Mouse (Mus musculus): ENCODE measurements at regions not wholly inside any gene's neighbourhood (a gene's known extent, or its start where the extent isn't known, plus 50 kb on each side); places are given as distances from the start of the nearest gene placed in this dataset.
A peak's percentile ranks its signal among the peaks of the same experiment; 100 is the strongest.

DNA sequence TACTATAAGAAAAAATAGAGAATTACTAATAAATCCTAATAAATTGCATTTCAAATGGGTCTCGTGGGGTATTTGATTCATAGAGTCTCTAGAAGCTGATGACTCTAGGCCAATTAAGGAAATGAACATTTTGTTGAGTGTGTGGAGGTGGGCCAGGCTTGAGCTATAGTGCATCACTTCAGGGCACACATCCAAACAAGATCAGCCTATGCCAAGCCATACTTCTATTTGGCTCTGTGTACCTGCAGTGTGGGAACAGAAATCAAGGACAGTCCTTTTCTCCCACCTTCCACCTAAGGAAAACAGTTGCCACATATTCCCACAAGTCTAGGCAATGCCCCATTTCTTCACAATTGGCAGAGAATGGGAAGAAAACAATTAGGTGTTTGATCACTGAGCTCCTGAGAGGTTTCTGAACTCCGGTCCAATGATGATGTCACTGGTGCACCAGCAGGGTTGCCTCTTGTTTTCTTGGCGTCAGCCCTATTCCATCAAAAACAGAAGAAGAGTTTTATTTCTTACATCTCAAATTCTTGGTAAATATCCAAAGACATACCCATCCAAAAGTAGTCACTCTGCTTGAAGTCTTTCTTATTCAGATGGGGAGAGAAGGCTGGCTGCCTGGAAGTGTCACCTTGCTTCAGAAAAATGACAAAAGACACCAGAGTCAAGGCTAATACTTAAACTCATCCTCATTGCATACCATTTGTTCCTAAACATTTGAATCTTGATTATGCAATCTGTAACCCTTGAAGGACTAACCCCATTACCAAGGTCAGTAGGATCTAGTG is 2092.3 kb downstream of the 4930444P10Rik start:
- Histone ChIP-seq H3K4me3 (no peak overlapping the region), H3K4me1 (0 out of 2 replicates have a peak, but pooled peaks cover 8% of the 10 kb centered on the region), H3K27me3 (no peaks in the 10 kb centered on the region), H3K4me2 (replicated peaks) (no peak overlapping the region), H3K9me3 (no peaks in the 10 kb centered on the region), H3K36me3 (no peaks in the 10 kb centered on the region), H3K9ac (no peak overlapping the region), H3K27ac (no peak overlapping the region)
- no peak for ATAC-seq (ENCODE audit: low FRiP score, low read depth)
- WGBS: 80% methylated on average over 3 of the region's 3 CpGs

GRCm38 (mm10) chr1:13998178-13998708 is 2094.9 kb downstream of the 4930444P10Rik start:
- WGBS: 85% methylated on average over 9 of the region's 11 CpGs
- H3K36me3 ChIP-seq: no peaks in the 10 kb centered on the region

GRCm38 (mm10) chr1:13993825-13994509 is 2099.2 kb downstream of the 4930444P10Rik start:
- H3K9ac ChIP-seq: no peak overlapping the region
- ATAC-seq (ENCODE audit: low FRiP score, low read depth): no peak
- WGBS: 89% methylated on average over 9 of the region's 9 CpGs
- H3K4me2 ChIP-seq (replicated peaks): no peak overlapping the region
- H3K4me1 ChIP-seq: no peaks in the 10 kb centered on the region
- no peaks in the 10 kb centered on the region for H3K27me3 ChIP-seq
- no peak overlapping the region for H3K27ac ChIP-seq
- no peak overlapping the region for H3K4me3 ChIP-seq
- H3K36me3 ChIP-seq: no peaks in the 10 kb centered on the region
- H3K9me3 ChIP-seq: no peaks in the 10 kb centered on the region

More at GRCm38 (mm10) chr1:13998178-13998708, 2094.9 kb downstream of the 4930444P10Rik start:
- no peak overlapping the region for H3K27ac ChIP-seq
- H3K4me1 ChIP-seq: 0 out of 2 replicates have a peak, but pooled peaks cover 5% of the 10 kb centered on the region
- H3K27me3 ChIP-seq: no peaks in the 10 kb centered on the region
- no peak overlapping the region for H3K9ac ChIP-seq
- H3K9me3 ChIP-seq: no peaks in the 10 kb centered on the region
- no peak for ATAC-seq (ENCODE audit: low FRiP score, low read depth)
- no peak overlapping the region for H3K4me3 ChIP-seq
- H3K4me2 ChIP-seq (replicated peaks): no peak overlapping the region

- ATAC-seq (ENCODE audit: low FRiP score, low read depth): no peak; the same call in 1 of the 2 replicates
- Histone ChIP-seq H3K9me3 (no peaks in the 10 kb centered on the region), H3K36me3 (no peaks in the 10 kb centered on the region), H3K9ac (no peak overlapping the region), H3K4me2 (replicated peaks) (no peak overlapping the region), H3K4me3 (no peak overlapping the region), H3K4me1 (no peaks in the 10 kb centered on the region), H3K27me3 (no peaks in the 10 kb centered on the region), H3K27ac (no peak overlapping the region)
- WGBS: 51% methylated on average over 9 of the region's 9 CpGs
Observed at GRCm38 (mm10) chr1:13992978-13993377, 2100.1 kb downstream of the 4930444P10Rik start.

GRCm38 (mm10) chr1:13989360-13989759 is 2103.8 kb downstream of the 4930444P10Rik start:
- Histone ChIP-seq H3K9me3 (no peaks in the 10 kb centered on the region), H3K27me3 (no peaks in the 10 kb centered on the region), H3K4me2 (replicated peaks) (no peak overlapping the region), H3K4me1 (no peaks in the 10 kb centered on the region), H3K4me3 (no peak overlapping the region), H3K36me3 (no peaks in the 10 kb centered on the region), H3K27ac (no peak overlapping the region), H3K9ac (no peak overlapping the region)
- 47% methylated on average over 3 of the region's 3 CpGs for WGBS
- peak; percentile 72 for ATAC-seq (ENCODE audit: low FRiP score, low read depth)

DNA sequence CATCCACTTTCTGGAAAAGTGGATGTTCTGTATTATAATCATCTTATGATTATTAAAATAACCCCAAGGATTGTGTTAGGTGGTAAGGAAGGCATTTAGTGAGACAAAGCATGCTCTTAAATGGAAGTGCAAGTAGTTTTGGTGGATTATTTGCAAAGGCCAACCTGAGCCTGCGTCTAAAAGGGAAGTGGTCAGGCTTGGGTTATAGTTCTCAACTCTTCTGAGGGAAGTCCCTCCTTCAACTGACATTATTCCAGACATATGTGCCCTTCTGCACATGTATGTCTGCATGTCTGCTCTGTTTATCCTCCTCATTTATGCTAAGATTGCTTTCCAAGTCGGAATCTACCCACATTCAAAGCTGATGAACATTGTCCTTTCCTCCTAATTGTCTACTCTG is 2108.3 kb downstream of the 4930444P10Rik start:
- no peak overlapping the region for H3K27ac ChIP-seq
- no peaks in the 10 kb centered on the region for H3K4me1 ChIP-seq
- no peak overlapping the region for H3K4me2 ChIP-seq (replicated peaks)
- H3K9ac ChIP-seq: no peak overlapping the region
- 86% methylated on average over 2 of the region's 2 CpGs for WGBS
- no peaks in the 10 kb centered on the region for H3K36me3 ChIP-seq
- H3K4me3 ChIP-seq: no peak overlapping the region
- H3K27me3 ChIP-seq: no peaks in the 10 kb centered on the region
- H3K9me3 ChIP-seq: no peaks in the 10 kb centered on the region
- ATAC-seq (ENCODE audit: low FRiP score, low read depth): no peak

DNA sequence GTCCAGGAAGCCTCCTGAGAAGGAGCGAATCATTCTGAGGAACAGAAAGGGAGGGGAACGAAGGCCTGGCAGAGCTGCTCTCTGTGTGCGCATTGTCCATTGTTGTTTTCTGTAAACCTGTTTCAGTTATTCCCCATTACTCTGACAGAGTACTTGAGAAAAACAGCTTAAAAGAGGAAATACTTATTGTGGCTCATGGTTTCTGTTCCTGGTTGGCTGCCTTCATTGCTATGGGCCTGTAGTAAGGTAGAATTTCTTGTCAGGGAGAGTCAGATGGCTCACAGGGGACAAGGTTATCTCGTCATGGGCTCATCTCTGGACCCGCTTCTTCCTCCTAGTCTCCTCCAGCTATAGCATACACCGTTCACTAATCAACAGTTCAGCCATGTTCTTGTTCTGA is 2112.9 kb downstream of the 4930444P10Rik start:
- no peak overlapping the region for H3K4me3 ChIP-seq
- no peak overlapping the region for H3K9ac ChIP-seq
- no peak overlapping the region for H3K27ac ChIP-seq
- H3K36me3 ChIP-seq: no peaks in the 10 kb centered on the region
- no peaks in the 10 kb centered on the region for H3K9me3 ChIP-seq
- 89% methylated on average over 6 of the region's 6 CpGs for WGBS
- no peaks in the 10 kb centered on the region for H3K4me1 ChIP-seq
- no peaks in the 10 kb centered on the region for H3K27me3 ChIP-seq
- no peak overlapping the region for H3K4me2 ChIP-seq (replicated peaks)
- ATAC-seq (ENCODE audit: low FRiP score, low read depth): no peak

- Histone ChIP-seq H3K9me3 (no peaks in the 10 kb centered on the region), H3K4me3 (no peak overlapping the region), H3K9ac (no peak overlapping the region), H3K27me3 (no peaks in the 10 kb centered on the region), H3K4me1 (no peaks in the 10 kb centered on the region), H3K27ac (no peak overlapping the region), H3K36me3 (no peaks in the 10 kb centered on the region), H3K4me2 (replicated peaks) (no peak overlapping the region)
- 91% methylated on average over 3 of the region's 3 CpGs for WGBS
- no peak for ATAC-seq (ENCODE audit: low FRiP score, low read depth)
Observed at GRCm38 (mm10) chr1:13978640-13979039, 2114.5 kb downstream of the 4930444P10Rik start.

- Histone ChIP-seq H3K27me3 (no peaks in the 10 kb centered on the region), H3K4me2 (replicated peaks) (no peak overlapping the region), H3K27ac (no peak overlapping the region), H3K36me3 (no peaks in the 10 kb centered on the region), H3K9me3 (no peaks in the 10 kb centered on the region), H3K4me3 (no peak overlapping the region), H3K4me1 (no peaks in the 10 kb centered on the region), H3K9ac (no peak overlapping the region)
- ATAC-seq (ENCODE audit: low FRiP score, low read depth): no peak
- 90% methylated on average over 1 of the region's 1 CpGs for WGBS
Observed at GRCm38 (mm10) chr1:13977207-13977606, 2115.9 kb downstream of the 4930444P10Rik start.

DNA sequence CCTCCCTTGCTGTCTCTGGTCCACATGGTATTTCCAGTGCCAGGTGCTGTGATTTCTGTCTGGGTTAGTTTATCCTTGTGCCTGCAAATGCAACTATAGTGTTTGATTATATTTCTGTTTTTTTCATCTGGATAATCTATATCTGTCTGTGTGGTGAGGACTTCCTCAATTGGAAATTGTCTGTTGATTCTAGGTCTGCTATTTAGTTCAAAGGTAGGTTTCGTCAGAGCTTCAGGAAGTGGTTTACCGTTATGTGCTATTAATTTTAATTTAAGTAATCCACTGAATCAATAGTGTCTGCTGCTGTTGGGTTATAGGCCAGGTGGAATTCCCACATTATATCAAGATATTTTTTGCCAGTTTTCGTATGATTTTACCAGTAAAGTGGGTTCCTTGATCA is 2143.9 kb downstream of the 4930444P10Rik start:
- Histone ChIP-seq H3K4me3 (no peak overlapping the region), H3K4me1 (no peaks in the 10 kb centered on the region), H3K27me3 (no peaks in the 10 kb centered on the region), H3K36me3 (no peaks in the 10 kb centered on the region), H3K9me3 (no peaks in the 10 kb centered on the region), H3K9ac (no peak overlapping the region), H3K4me2 (replicated peaks) (no peak overlapping the region), H3K27ac (no peak overlapping the region)
- ATAC-seq (ENCODE audit: low FRiP score, low read depth): no peak
- WGBS: 78% methylated on average over 3 of the region's 3 CpGs

DNA sequence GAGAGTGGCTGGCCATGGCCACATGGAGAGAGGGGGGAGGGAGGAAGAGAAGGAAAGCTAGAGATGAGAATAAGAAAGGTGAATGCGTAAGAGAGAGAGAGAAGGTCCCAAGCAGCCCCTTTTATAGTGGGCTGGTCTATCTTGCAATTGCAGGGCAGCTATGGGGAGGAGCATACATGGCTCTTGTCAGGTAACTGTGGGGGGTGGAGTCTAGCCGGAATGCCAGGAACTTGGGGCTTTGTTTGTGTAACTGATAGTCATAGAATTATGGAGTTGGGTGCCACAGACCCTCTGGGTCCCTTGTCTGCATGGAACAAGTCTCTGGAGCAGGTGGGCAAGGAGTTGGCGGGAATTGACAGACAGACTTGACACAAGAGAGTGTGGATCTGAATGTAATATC is 2151.8 kb downstream of the 4930444P10Rik start:
- Histone ChIP-seq H3K9me3 (peaks cover 7% of the 10 kb centered on the region), H3K4me2 (replicated peaks) (no peak overlapping the region), H3K36me3 (no peaks in the 10 kb centered on the region), H3K4me3 (no peak overlapping the region), H3K9ac (no peak overlapping the region), H3K27me3 (0 out of 2 replicates have a peak, but pooled peaks cover 5% of the 10 kb centered on the region), H3K27ac (no peak overlapping the region), H3K4me1 (no peaks in the 10 kb centered on the region)
- 94% methylated on average over 3 of the region's 3 CpGs for WGBS
- no peak for ATAC-seq (ENCODE audit: low FRiP score, low read depth)

DNA sequence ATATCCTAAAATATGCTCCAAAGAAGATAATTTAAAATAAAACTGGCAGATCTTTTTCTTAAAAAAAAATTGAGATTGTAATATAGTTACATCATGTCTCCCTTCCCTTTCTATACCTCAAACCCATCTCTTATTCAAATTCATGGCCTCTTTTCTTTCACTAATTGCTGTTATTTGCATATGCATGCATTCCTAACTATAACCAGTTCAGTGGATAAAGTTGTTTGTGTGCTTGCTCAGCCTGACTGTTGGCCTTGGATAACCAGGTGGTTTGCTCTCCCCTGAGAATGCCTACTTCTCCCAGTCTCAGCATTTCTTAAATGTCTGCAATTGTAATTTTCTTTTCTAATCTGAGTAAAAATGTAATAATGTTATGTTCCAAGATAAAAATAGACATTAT is 2154.8 kb downstream of the 4930444P10Rik start:
- no peak overlapping the region for H3K4me2 ChIP-seq (replicated peaks)
- H3K9me3 ChIP-seq: peaks cover 7% of the 10 kb centered on the region
- H3K27ac ChIP-seq: no peak overlapping the region
- H3K4me3 ChIP-seq: no peak overlapping the region
- H3K36me3 ChIP-seq: no peaks in the 10 kb centered on the region
- H3K27me3 ChIP-seq: 0 out of 2 replicates have a peak, but pooled peaks cover 5% of the 10 kb centered on the region
- H3K4me1 ChIP-seq: peaks cover 9% of the 10 kb centered on the region
- ATAC-seq (ENCODE audit: low FRiP score, low read depth): no peak
- no peak overlapping the region for H3K9ac ChIP-seq

Measured in limb, embryonic 13.5 days (tissue).